Mouse (Mus musculus): Measurements from ENCODE around the gene Mcl1. TPM values are rescaled to one million over a fixed set of nuclear protein-coding genes. Genes with fewer than 3 reads are reported as not detected.

Gene Mcl1
- total and polyA plus RNA-seq, 2 experiments, result 39.4 to 57.5 TPM

- H3K9ac ChIP-seq (ENCODE audit: low read depth, low read length), result no peak overlapping the region
- peak; percentile 55 for DNase-seq (ENCODE audit: extremely low read depth, low read depth, low spot score)
- peaks cover 15% of the 10 kb centered on the region for H3K79me2 ChIP-seq (ENCODE audit: control insufficient read depth, insufficient read depth, low read length)
- H3K4me1 ChIP-seq (ENCODE audit: control insufficient read depth, insufficient read depth, low read length), result peaks cover 8% of the 10 kb centered on the region
- H3K4me3 ChIP-seq (ENCODE audit: insufficient read depth, low read depth, low read length), result no peak overlapping the region
- TF ChIP-seq POLR2A (IDR thresholded peaks at IDR 0.05; ENCODE audit: extremely low read depth, insufficient read depth, low read length) (no peak), CTCF (IDR thresholded peaks at IDR 0.05; ENCODE audit: low read depth, low read length) (no peak)
- WGBS, result 63% methylated on average over 5 of the region's 5 CpGs
- peaks cover 6% of the 10 kb centered on the region for H3K36me3 ChIP-seq (ENCODE audit: control insufficient read depth, insufficient read depth, low read length)
- H3K27me3 ChIP-seq (ENCODE audit: control insufficient read depth, insufficient read depth, low read length), result no peaks in the 10 kb centered on the region
- H3K27ac ChIP-seq (replicated peaks; ENCODE audit: insufficient read depth, low read depth, low read length), result peak overlapping the region; percentile 28; the same call in 1 of the 2 replicates
Observed at GRCm38 (mm10) chr3:95655437-95655836, 3.2 kb upstream of the Mcl1 start.

- Histone ChIP-seq H3K36me3 (ENCODE audit: control insufficient read depth, insufficient read depth, low read length) (peaks cover 15% of the 10 kb centered on the region), H3K27me3 (ENCODE audit: control insufficient read depth, insufficient read depth, low read length) (no peaks in the 10 kb centered on the region), H3K4me1 (ENCODE audit: control insufficient read depth, insufficient read depth, low read length) (peaks cover 14% of the 10 kb centered on the region), H3K27ac (replicated peaks; ENCODE audit: insufficient read depth, low read depth, low read length) (no peak overlapping the region), H3K9ac (ENCODE audit: low read depth, low read length) (no peak overlapping the region), H3K79me2 (ENCODE audit: control insufficient read depth, insufficient read depth, low read length) (peaks cover 22% of the 10 kb centered on the region), H3K4me3 (ENCODE audit: insufficient read depth, low read depth, low read length) (no peak overlapping the region)
- 84% methylated on average over 3 of the region's 3 CpGs for WGBS
- DNase-seq (ENCODE audit: extremely low read depth, low read depth, low spot score), result no peak
- no peak for TF ChIP-seq CTCF (IDR thresholded peaks at IDR 0.05; ENCODE audit: low read depth, low read length)
Observed at GRCm38 (mm10) chr3:95657108-95657507, 1.5 kb upstream of the Mcl1 start.

DNA sequence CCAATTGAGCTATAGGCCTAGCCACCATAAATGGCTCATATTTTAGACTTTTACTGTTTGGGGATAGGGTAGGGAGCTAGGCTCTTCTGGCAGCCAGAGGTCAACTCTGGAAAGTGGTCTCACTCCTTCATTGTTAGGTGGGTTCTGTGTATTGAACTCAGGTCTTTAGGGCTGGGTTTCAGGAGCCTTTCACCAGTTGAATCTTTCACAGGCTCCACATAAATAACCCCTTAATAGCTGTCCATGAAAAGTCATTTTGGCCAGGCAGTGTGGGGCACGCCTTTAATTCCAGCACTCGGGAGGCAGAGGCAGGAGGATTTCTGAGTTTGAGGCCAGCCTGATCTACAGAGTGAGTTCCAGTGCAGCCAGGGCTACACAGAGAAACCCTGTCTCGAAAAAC, 877 bp upstream of the Mcl1 start:
- no peak overlapping the region for H3K9ac ChIP-seq (ENCODE audit: low read depth, low read length)
- H3K27ac ChIP-seq (replicated peaks; ENCODE audit: insufficient read depth, low read depth, low read length), result peak overlapping the region; percentile 86
- no peak for DNase-seq (ENCODE audit: extremely low read depth, low read depth, low spot score)
- 80% methylated on average over 3 of the region's 3 CpGs for WGBS
- H3K4me3 ChIP-seq (ENCODE audit: insufficient read depth, low read depth, low read length), result no peak overlapping the region
- peaks cover 16% of the 10 kb centered on the region for H3K4me1 ChIP-seq (ENCODE audit: control insufficient read depth, insufficient read depth, low read length)
- H3K27me3 ChIP-seq (ENCODE audit: control insufficient read depth, insufficient read depth, low read length), result no peaks in the 10 kb centered on the region
- H3K79me2 ChIP-seq (ENCODE audit: control insufficient read depth, insufficient read depth, low read length), result peaks cover 24% of the 10 kb centered on the region
- H3K36me3 ChIP-seq (ENCODE audit: control insufficient read depth, insufficient read depth, low read length), result peaks cover 19% of the 10 kb centered on the region
- TF ChIP-seq POLR2A (IDR thresholded peaks at IDR 0.05; ENCODE audit: extremely low read depth, insufficient read depth, low read length), result no peak
- TF ChIP-seq CTCF (IDR thresholded peaks at IDR 0.05; ENCODE audit: low read depth, low read length), result no peak

DNA sequence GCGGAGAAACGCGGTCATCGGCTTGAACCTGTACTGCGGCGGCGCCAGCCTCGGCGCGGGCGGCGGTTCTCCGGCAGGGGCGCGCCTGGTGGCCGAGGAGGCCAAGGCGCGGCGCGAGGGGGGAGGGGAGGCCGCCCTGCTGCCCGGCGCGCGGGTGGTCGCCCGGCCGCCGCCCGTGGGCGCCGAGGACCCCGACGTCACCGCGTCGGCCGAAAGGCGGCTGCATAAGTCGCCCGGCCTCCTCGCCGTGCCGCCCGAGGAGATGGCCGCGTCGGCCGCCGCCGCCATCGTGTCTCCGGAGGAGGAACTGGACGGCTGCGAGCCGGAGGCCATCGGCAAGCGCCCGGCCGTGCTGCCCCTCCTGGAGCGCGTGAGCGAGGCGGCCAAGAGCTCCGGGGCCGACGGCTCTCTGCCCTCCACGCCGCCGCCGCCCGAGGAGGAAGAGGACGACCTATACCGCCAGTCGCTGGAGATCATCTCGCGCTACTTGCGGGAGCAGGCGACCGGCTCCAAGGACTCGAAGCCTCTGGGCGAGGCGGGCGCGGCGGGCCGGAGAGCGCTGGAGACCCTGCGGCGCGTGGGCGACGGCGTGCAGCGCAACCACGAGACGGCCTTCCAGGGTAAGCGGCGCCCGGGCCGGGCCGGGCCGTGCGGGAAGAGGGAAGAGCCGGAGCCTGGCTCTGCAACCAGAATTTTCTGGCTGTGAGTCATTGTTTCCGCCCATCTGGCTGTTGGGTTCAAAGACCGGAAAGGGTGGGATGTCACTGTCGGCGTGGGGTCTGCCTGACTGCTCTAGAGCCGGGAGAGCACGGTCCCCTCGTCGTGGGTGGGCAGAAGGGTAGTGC, 502 bp downstream of the Mcl1 start:
- Histone ChIP-seq H3K4me3 (ENCODE audit: insufficient read depth, low read depth, low read length) (peak overlapping the region; percentile 100), H3K27ac (replicated peaks; ENCODE audit: insufficient read depth, low read depth, low read length) (peak overlapping the region; percentile 98), H3K79me2 (ENCODE audit: control insufficient read depth, insufficient read depth, low read length) (peaks cover 26% of the 10 kb centered on the region), H3K4me1 (ENCODE audit: control insufficient read depth, insufficient read depth, low read length) (peaks cover 27% of the 10 kb centered on the region), H3K27me3 (ENCODE audit: control insufficient read depth, insufficient read depth, low read length) (no peaks in the 10 kb centered on the region), H3K9ac (ENCODE audit: low read depth, low read length) (peak overlapping the region; percentile 93), H3K36me3 (ENCODE audit: control insufficient read depth, insufficient read depth, low read length) (peaks cover 32% of the 10 kb centered on the region)
- peak; percentile 58 for DNase-seq (ENCODE audit: extremely low read depth, low read depth, low spot score)
- no peak for TF ChIP-seq CTCF (IDR thresholded peaks at IDR 0.05; ENCODE audit: low read depth, low read length)
- TF ChIP-seq POLR2A (IDR thresholded peaks at IDR 0.05; ENCODE audit: extremely low read depth, insufficient read depth, low read length), result no peak
- WGBS, result under 1% methylated on average over 95 of the region's 113 CpGs

DNA sequence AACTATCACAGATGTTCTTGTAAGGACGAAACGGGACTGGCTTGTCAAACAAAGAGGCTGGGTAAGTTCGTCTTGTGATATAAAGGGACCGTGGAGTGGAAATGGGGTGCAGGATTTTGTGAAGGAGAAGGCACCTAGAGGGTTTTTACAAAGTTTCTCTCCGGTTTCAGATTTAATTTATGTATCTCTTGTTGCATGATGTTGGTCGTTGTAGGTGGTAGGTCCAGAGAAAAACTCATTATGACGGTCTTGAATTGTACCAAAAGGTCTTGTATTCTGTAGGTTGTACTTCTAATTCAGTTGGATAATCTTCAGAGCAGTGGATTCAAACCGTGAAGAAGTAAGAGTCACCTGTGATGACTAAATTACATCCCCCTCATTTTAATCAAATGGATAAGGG, 1.4 kb downstream of the Mcl1 start:
- peaks cover 36% of the 10 kb centered on the region for H3K4me1 ChIP-seq (ENCODE audit: control insufficient read depth, insufficient read depth, low read length)
- H3K4me3 ChIP-seq (ENCODE audit: insufficient read depth, low read depth, low read length), result peak overlapping the region; percentile 100
- peaks cover 26% of the 10 kb centered on the region for H3K79me2 ChIP-seq (ENCODE audit: control insufficient read depth, insufficient read depth, low read length)
- peak overlapping the region; percentile 93 for H3K9ac ChIP-seq (ENCODE audit: low read depth, low read length)
- H3K36me3 ChIP-seq (ENCODE audit: control insufficient read depth, insufficient read depth, low read length), result peaks cover 39% of the 10 kb centered on the region
- DNase-seq (ENCODE audit: extremely low read depth, low read depth, low spot score), result no peak
- H3K27me3 ChIP-seq (ENCODE audit: control insufficient read depth, insufficient read depth, low read length), result no peaks in the 10 kb centered on the region
- H3K27ac ChIP-seq (replicated peaks; ENCODE audit: insufficient read depth, low read depth, low read length), result peak overlapping the region; percentile 98
- under 1% methylated on average over 8 of the region's 8 CpGs for WGBS
- TF ChIP-seq CTCF (IDR thresholded peaks at IDR 0.05; ENCODE audit: low read depth, low read length) (no peak), POLR2A (IDR thresholded peaks at IDR 0.05; ENCODE audit: extremely low read depth, insufficient read depth, low read length) (no peak)

All from liver, adult 2 months (tissue).